Mouse (Mus musculus): ENCODE data around the gene Gm11273. TPM values are rescaled to one million over a fixed set of nuclear protein-coding genes. Genes with fewer than 3 reads are reported as not detected.
"Not testable (repeated sequence)": the region's sequence is repeated elsewhere in the genome, so short reads cannot be mapped to it uniquely, and the experiment has no call there.

The Gm11273 gene
- polyA plus RNA-seq, 1 experiment from 2014 or later = 6.4 TPM

- Histone ChIP-seq H3K4me3 (ENCODE audit: low read depth, low read length) (no peak overlapping the region), H3K27ac (ENCODE audit: low read depth) (no peak overlapping the region), H3K27me3 (ENCODE audit: insufficient read depth, low read length) (no peaks in the 10 kb centered on the region), H3K9ac (replicated peaks) (no peak overlapping the region), H3K36me3 (replicated peaks; ENCODE audit: insufficient read depth, low read length) (no peaks in the 10 kb centered on the region), H3K4me2 (ENCODE audit: low read depth, low read length) (no peak overlapping the region), H3K9me3 (ENCODE audit: low read length) (no peaks in the 10 kb centered on the region), H3K4me1 (ENCODE audit: insufficient read depth) (peaks cover 8% of the 10 kb centered on the region)
- TF ChIP-seq EP300 (IDR thresholded peaks at IDR 0.05; ENCODE audit: low read depth) = no peak
- TF ChIP-seq CTCF (IDR thresholded peaks at IDR 0.05; ENCODE audit: low read depth) = no peak
- ATAC-seq (no peak), DNase-seq (no peak)
- 30% methylated on average over 4 of the region's 4 CpGs for WGBS (ENCODE audit: insufficient replicate concordance)
These were observed 28.8 kb downstream of the Gm11273 start for GRCm38 (mm10) chr13:21472427-21472826.

- 23% methylated on average over 9 of the region's 9 CpGs for WGBS (ENCODE audit: insufficient replicate concordance)
- Histone ChIP-seq H3K27ac (ENCODE audit: low read depth) (no peak overlapping the region), H3K9ac (replicated peaks) (no peak overlapping the region), H3K4me3 (ENCODE audit: low read depth, low read length) (no peak overlapping the region; the same call in 1 of the 2 replicates), H3K9me3 (ENCODE audit: low read length) (no peaks in the 10 kb centered on the region), H3K27me3 (ENCODE audit: insufficient read depth, low read length) (no peaks in the 10 kb centered on the region), H3K4me1 (ENCODE audit: insufficient read depth) (peaks cover 8% of the 10 kb centered on the region), H3K4me2 (ENCODE audit: low read depth, low read length) (peak overlapping the region; percentile 97), H3K36me3 (replicated peaks; ENCODE audit: insufficient read depth, low read length) (no peaks in the 10 kb centered on the region)
- ATAC-seq = no peak
- TF ChIP-seq EP300 (IDR thresholded peaks at IDR 0.05; ENCODE audit: low read depth) (no peak), CTCF (IDR thresholded peaks at IDR 0.05; ENCODE audit: low read depth) (no peak)
- DNase-seq = no peak
These were observed 32.1 kb downstream of the Gm11273 start for GRCm38 (mm10) chr13:21469097-21469496.

- Histone ChIP-seq H3K27ac (ENCODE audit: low read depth) (peak within 1 kb of the TSS; percentile 57; the same call in 1 of the 2 replicates), H3K9me3 (ENCODE audit: low read length) (no peaks in the 10 kb centered on the region), H3K4me3 (ENCODE audit: low read depth, low read length) (peak within 1 kb of the TSS; percentile 81), H3K4me2 (ENCODE audit: low read depth, low read length) (peak within 1 kb of the TSS; percentile 97), H3K27me3 (ENCODE audit: insufficient read depth, low read length) (no peaks in the 10 kb centered on the region), H3K4me1 (ENCODE audit: insufficient read depth) (peaks cover 8% of the 10 kb centered on the region), H3K36me3 (replicated peaks; ENCODE audit: insufficient read depth, low read length) (no peaks in the 10 kb centered on the region), H3K9ac (replicated peaks) (peak within 1 kb of the TSS; percentile 88)
- WGBS (ENCODE audit: insufficient replicate concordance) = 1% methylated on average over 49 of the region's 54 CpGs
- ATAC-seq (peak; percentile 100), DNase-seq (peak; percentile 92)
- 0 out of 2 replicates have a peak, but pooled peaks have one; percentile 6 for TF ChIP-seq CTCF (IDR thresholded peaks at IDR 0.05; ENCODE audit: low read depth)
- TF ChIP-seq EP300 (IDR thresholded peaks at IDR 0.05; ENCODE audit: low read depth) = no peak
These were observed 32.9 kb downstream of the Gm11273 start, which contains the start of gene Nkapl for GRCm38 (mm10) chr13:21468061-21469019. Gene Nkapl, minus strand, starts transcription at chr13:21468509.

- Histone ChIP-seq H3K27me3 (ENCODE audit: insufficient read depth, low read length) (no peaks in the 10 kb centered on the region), H3K27ac (ENCODE audit: low read depth) (no peak overlapping the region), H3K9ac (replicated peaks) (no peak overlapping the region), H3K9me3 (ENCODE audit: low read length) (no peaks in the 10 kb centered on the region), H3K4me2 (ENCODE audit: low read depth, low read length) (no peak overlapping the region), H3K36me3 (replicated peaks; ENCODE audit: insufficient read depth, low read length) (no peaks in the 10 kb centered on the region), H3K4me1 (ENCODE audit: insufficient read depth) (peaks cover 8% of the 10 kb centered on the region), H3K4me3 (ENCODE audit: low read depth, low read length) (no peak overlapping the region)
- DNase-seq (no peak), ATAC-seq (no peak)
- no peak for TF ChIP-seq CTCF (IDR thresholded peaks at IDR 0.05; ENCODE audit: low read depth)
- no peak for TF ChIP-seq EP300 (IDR thresholded peaks at IDR 0.05; ENCODE audit: low read depth)
- 78% methylated on average over 10 of the region's 10 CpGs for WGBS (ENCODE audit: insufficient replicate concordance)
These were observed 33.9 kb downstream of the Gm11273 start for GRCm38 (mm10) chr13:21467336-21467735.

- not testable (repeated sequence) for H3K9ac ChIP-seq (replicated peaks); H3K27ac ChIP-seq (ENCODE audit: low read depth); ATAC-seq; H3K27me3 ChIP-seq (ENCODE audit: insufficient read depth, low read length); DNase-seq; H3K4me2 ChIP-seq (ENCODE audit: low read depth, low read length); H3K4me3 ChIP-seq (ENCODE audit: low read depth, low read length); H3K4me1 ChIP-seq (ENCODE audit: insufficient read depth); H3K9me3 ChIP-seq (ENCODE audit: low read length); H3K36me3 ChIP-seq (replicated peaks; ENCODE audit: insufficient read depth, low read length)
- WGBS (ENCODE audit: insufficient replicate concordance) = 59% methylated on average over 9 of the region's 9 CpGs
These were observed 38.7 kb downstream of the Gm11273 start for GRCm38 (mm10) chr13:21462516-21462915.

DNA sequence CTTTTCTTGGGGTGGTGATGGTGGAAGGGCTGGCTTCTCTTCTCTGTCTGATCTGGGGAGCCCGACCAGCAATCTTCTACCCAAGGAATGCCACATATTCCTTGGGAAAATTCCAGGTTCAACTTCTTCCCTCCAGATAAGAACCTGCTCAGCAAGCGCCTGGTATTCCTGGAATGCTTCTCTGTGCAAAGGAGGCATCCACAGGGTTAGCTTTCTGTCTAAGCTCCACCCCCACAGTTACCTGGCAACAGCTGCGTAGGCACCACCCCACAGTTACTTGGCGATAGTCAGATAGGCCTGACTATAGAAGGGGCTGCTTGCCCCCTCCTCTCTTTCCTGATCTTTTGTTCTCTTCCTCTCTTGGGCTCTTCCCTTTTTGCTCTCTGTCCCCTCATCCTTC, 44.9 kb downstream of the Gm11273 start:
- no peak for ATAC-seq
- peaks cover 11% of the 10 kb centered on the region; the same call in 1 of the 2 replicates for H3K4me1 ChIP-seq (ENCODE audit: insufficient read depth)
- TF ChIP-seq CTCF (IDR thresholded peaks at IDR 0.05; ENCODE audit: low read depth) = no peak
- TF ChIP-seq EP300 (IDR thresholded peaks at IDR 0.05; ENCODE audit: low read depth) = no peak
- WGBS (ENCODE audit: insufficient replicate concordance) = 39% methylated on average over 4 of the region's 4 CpGs
- DNase-seq = no peak
- no peaks in the 10 kb centered on the region for H3K36me3 ChIP-seq (replicated peaks; ENCODE audit: insufficient read depth, low read length)
- H3K27me3 ChIP-seq (ENCODE audit: insufficient read depth, low read length) = no peaks in the 10 kb centered on the region
- no peak overlapping the region for H3K4me3 ChIP-seq (ENCODE audit: low read depth, low read length)
- H3K4me2 ChIP-seq (ENCODE audit: low read depth, low read length) = no peak overlapping the region
- H3K9me3 ChIP-seq (ENCODE audit: low read length) = no peaks in the 10 kb centered on the region
- no peak overlapping the region for H3K27ac ChIP-seq (ENCODE audit: low read depth)
- no peak overlapping the region for H3K9ac ChIP-seq (replicated peaks)

Data from liver, postnatal 0 days (tissue).